Mouse (Mus musculus) A20 (cell line): ENCODE measurements around the gene Insig1.

Source experiments
- DNase-seq: peaks from one replicate; pipeline ENCODE4 v3.0.0-alpha.2; 2011; ENCODE audit warnings: low read depth, low spot score

The Insig1 gene

DNA sequence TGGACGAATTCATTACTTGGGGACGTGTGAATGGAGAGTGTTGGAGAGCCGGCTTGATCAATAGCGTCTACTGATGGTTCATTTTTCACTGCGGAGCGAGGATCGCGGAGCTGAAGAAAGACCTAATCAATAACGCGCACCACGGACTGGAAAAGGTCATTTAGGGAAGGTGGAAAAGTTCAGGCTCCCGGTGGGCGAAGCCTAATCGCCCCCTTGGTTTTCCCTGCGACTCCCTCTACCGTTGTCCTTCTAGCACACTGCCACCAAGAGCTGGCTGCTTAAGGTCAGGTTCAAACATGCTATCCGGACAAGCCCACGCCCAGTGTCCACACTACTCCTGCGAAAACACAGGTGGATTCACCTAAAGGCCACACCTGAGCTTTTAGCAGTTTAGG lies 47.4 kb downstream of the Insig1 start:
- DNase-seq, result no peak

DNA sequence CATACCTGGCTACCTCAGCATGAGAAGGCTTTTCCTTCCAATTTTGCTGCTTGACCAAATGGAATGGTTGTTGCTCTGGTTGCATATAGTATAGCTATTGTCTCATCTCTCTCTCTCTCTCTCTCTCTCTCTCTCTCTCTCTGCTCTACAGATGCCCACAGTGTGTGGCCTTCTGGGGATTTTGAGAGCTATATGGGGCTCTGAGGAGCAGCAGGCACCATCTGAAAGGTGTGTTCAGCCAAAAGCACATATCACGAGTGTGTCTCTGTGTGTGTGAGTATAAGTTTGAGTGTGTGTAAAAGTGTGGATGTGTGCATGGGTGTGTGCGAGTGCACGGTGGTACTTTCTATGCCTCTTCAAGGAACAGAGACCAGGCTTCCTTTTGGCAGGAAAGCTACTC lies 48.4 kb downstream of the Insig1 start:
- DNase-seq, result no peak

DNA sequence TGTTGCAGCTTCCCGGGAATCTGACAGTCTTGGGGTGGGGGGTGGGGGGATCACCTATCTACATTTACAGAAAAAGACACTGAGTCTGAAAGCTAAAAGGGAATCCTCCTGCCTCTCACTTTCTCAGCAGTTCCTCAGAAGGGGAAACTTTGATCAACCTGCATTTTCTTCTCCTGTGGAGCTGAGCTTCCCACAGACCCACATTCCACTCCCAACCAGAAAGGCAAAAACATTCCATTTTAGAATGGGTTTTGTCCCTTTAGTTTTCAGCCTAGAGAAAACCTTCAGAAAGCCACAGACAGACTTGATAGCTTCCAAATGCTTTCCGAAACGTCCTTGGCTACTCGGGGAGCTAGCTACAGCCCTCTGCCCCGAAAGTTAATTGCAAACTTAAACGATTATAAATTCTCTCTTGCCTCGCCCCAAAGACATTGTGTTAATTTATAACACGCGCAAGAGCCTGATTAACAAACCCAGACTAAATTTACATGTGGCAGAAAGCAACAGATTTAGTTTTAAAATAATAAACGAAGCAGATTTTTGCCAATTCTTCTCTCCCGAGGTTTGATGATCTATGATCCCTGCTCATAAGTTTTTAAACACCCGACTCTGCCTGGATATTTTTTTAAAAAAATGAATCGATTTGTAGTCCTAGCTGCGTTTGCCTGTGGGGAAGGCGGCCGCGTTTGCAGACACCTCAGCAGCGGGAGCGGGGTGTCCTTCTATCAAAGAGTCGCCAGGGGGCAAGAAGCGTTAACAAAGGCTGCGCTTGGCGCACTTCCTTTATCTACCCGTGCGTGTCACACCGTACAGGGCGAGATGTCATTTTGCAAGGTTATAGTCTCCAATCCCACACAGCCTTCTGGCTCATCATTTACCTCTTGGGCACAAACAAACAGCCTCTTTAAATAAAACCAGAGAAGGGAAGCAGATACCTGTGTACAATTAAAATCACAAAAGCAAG lies 51.6 kb downstream of the Insig1 start:
- peak; percentile 77 for DNase-seq

DNA sequence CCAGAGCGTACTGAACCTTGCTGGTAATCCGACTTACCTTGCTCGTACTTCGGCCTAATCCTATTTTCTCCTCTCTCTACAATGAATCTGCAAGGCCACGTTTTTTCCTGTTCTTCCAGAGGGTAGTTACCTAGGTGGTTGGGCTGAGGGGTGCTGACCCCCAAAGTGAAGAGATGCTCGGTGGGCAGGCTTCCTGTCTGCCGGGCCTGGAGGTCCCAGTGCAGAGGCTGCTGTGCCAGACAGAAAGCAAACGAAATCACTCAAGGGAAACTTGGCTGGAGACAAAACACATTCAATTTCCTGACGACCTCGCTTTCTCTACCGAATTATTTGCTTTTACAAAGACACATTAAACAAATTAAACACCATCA lies 52.3 kb downstream of the Insig1 start:
- no peak for DNase-seq

DNA sequence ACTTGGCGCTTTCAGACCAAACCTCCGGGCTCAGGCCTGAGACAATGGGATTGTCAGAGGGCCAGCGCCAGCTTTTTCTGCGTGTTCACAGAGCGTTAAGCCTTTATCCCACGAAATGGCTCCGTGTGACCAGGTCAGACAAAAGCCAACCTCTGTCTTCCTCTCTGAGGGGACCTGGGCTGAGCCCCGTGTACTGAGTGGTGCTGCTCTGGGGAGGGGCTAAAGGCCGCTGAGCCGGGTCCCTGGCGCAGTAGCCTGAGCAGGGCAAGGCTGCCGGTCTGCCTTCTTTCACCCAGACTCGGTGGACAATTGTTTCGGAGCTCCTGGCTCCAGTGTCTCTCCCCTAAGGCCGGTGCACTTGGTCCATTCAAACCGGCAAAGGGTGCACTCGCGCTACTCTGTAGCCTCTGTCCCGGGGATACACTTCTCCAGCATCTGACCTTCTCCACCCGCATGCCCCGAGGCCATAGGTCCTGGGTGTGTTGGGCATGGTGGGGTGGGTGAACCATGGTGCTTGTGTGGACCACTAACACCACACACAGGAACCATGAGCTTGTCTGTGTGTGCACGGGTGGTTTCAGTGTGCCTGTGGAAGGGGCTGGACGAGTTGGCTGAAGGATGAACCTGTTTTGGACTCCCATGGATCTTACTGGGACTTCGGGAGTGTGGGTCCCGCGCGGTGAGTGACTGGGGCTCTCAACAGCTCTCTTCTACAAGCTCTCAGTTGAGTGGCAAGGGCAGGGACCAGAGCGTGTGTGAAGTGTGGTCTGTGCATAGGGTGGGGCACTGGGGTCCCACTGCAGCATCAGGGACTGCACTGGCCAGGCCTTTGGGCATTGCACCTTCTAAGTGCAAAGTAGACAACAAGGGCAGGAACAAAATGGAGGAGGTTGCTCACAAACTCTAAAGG lies 53.4 kb downstream of the Insig1 start:
- no peak for DNase-seq
